Mouse (Mus musculus): ENCODE results near the gene Coro1b. TPM values are rescaled to one million over a fixed set of nuclear protein-coding genes. Genes with fewer than 3 reads are reported as not detected.
"Not testable (repeated sequence)": the region's sequence is repeated elsewhere in the genome, so short reads cannot be mapped to it uniquely, and the experiment has no call there.

The Coro1b gene
- polyA plus RNA-seq, 1 experiment from 2014 or later, result 143 TPM

DNA sequence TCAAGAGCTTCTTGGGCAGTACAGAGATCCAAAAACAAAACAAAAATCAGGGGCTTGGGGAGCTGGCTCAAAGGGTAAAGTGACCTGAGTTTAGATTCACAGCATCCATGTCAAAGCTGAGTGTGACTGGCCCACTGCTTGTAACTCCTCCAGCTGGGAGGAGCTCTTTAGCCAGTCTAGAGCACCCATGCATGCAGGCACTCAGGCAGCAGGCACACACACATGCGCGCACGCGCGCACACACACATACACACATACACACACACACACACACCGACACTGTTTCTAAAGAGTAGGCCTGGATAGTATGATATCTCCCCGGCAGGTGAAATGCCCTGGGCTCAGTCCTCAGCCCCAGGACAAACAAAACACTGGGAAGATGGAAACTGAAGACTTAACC, 31.4 kb upstream of the Coro1b start:
- no peak overlapping the region for H3K4me2 ChIP-seq (ENCODE audit: low read length)
- H3K27me3 ChIP-seq (replicated peaks; ENCODE audit: control insufficient read depth, insufficient read depth, low read length), result no peaks in the 10 kb centered on the region
- no peak for ATAC-seq
- H3K4me3 ChIP-seq (replicated peaks; ENCODE audit: low read length), result no peak overlapping the region
- peaks cover 16% of the 10 kb centered on the region for H3K36me3 ChIP-seq (ENCODE audit: control insufficient read depth, insufficient read depth)
- 96% methylated on average over 7 of the region's 7 CpGs for WGBS
- no peak overlapping the region for H3K27ac ChIP-seq (ENCODE audit: low read length)
- H3K9ac ChIP-seq (replicated peaks; ENCODE audit: low read depth, low read length), result no peak overlapping the region
- no peaks in the 10 kb centered on the region for H3K9me3 ChIP-seq (ENCODE audit: control insufficient read depth, low read length)
- peaks cover 5% of the 10 kb centered on the region; the same call in 1 of the 2 replicates for H3K4me1 ChIP-seq (replicated peaks; ENCODE audit: control insufficient read depth, insufficient read depth, low read length)

DNA sequence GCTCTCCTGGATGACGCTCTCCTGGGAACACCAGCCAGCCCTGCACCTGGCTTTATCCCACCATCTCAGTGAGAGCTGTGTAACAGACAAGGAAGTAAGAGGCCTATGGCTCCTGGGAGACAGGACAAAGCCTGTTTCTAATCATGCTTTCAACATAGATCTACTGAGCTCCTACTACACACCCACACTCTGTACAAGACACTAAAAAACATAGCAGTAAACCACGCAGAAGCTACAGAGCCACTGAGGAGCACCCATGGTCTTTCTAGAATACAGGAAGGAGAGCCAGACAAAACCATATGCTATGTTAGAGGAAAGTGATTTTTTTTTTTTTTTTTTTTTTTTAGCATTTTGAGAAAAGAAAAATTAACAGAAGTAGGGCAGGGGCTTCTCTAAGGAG, 30.1 kb upstream of the Coro1b start:
- 93% methylated on average over 2 of the region's 2 CpGs for WGBS
- no peak overlapping the region for H3K4me2 ChIP-seq (ENCODE audit: low read length)
- H3K4me1 ChIP-seq (replicated peaks; ENCODE audit: control insufficient read depth, insufficient read depth, low read length), result peaks cover 5% of the 10 kb centered on the region; the same call in 1 of the 2 replicates
- no peak overlapping the region for H3K9ac ChIP-seq (replicated peaks; ENCODE audit: low read depth, low read length)
- peaks cover 14% of the 10 kb centered on the region for H3K36me3 ChIP-seq (ENCODE audit: control insufficient read depth, insufficient read depth)
- ATAC-seq, result no peak
- no peaks in the 10 kb centered on the region for H3K27me3 ChIP-seq (replicated peaks; ENCODE audit: control insufficient read depth, insufficient read depth, low read length)
- H3K9me3 ChIP-seq (ENCODE audit: control insufficient read depth, low read length), result no peaks in the 10 kb centered on the region
- no peak overlapping the region for H3K27ac ChIP-seq (ENCODE audit: low read length)
- no peak overlapping the region for H3K4me3 ChIP-seq (replicated peaks; ENCODE audit: low read length)

DNA sequence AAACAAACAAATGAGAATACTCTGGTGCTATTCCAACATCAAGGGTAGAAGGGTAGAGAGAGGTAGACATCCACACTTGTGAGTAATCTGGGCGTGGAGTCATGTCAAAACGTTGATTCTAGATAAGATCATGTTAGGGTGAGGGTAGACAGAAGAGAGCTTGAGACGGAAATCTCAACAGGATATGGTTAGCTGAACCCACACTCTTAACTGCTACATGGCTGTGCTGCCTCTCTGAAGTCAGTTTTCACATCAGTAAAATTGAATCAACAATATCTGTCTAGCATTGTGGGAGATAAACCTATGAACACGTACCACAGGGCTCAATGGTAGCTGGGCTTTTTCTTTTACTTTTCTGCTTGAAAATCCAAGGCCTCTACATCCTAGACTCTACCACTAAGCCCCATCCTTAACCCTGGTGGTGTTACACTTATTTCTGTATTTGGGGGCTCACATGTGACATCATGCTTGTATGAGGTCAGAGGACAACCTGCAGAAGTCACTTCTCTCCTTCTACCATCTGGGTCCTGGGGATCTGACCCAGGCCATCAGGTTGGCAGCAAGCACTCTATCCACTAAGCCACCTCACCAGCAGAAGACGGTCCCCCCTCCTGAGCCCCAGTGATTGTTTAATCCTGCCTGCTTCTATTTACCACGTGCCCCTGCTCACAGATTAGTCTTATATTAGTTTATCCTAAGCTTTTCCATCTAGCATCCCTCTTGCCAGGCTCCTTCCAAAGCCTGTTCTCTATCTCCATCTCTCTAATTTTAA, 28.5 kb upstream of the Coro1b start:
- Histone ChIP-seq H3K9me3 (ENCODE audit: control insufficient read depth, low read length) (no peaks in the 10 kb centered on the region), H3K4me3 (replicated peaks; ENCODE audit: low read length) (no peak overlapping the region), H3K27me3 (replicated peaks; ENCODE audit: control insufficient read depth, insufficient read depth, low read length) (no peaks in the 10 kb centered on the region), H3K9ac (replicated peaks; ENCODE audit: low read depth, low read length) (no peak overlapping the region), H3K27ac (ENCODE audit: low read length) (no peak overlapping the region), H3K4me2 (ENCODE audit: low read length) (no peak overlapping the region; the same call in 1 of the 2 replicates), H3K4me1 (replicated peaks; ENCODE audit: control insufficient read depth, insufficient read depth, low read length) (peaks cover 5% of the 10 kb centered on the region; the same call in 1 of the 2 replicates), H3K36me3 (ENCODE audit: control insufficient read depth, insufficient read depth) (peaks cover 7% of the 10 kb centered on the region)
- WGBS, result 90% methylated on average over 6 of the region's 6 CpGs
- no peak for ATAC-seq

DNA sequence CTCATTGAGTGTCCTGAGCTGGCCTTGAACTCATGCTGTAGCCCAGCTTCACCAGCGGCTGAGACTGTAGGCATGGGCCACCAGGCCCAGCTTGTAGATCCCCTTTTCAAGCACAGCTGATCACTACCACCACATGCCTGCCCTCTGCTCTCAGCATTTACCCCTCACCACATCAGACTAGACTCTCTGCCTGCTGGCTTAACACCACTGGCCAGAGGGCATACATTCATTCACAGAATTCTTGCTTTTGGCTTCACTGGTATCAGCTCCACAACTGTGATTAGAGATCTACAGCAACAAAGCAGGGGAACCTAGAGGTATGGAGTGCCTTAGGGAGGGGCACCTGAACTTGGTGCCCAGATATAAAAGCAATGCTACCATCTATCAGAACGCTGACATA, 27.9 kb upstream of the Coro1b start:
- no peak overlapping the region for H3K9ac ChIP-seq (replicated peaks; ENCODE audit: low read depth, low read length)
- ATAC-seq, result no peak
- H3K27ac ChIP-seq (ENCODE audit: low read length), result no peak overlapping the region
- 95% methylated on average over 2 of the region's 2 CpGs for WGBS
- peak overlapping the region; percentile 58 for H3K4me3 ChIP-seq (replicated peaks; ENCODE audit: low read length)
- peak overlapping the region; percentile 56 for H3K4me2 ChIP-seq (ENCODE audit: low read length)
- H3K4me1 ChIP-seq (replicated peaks; ENCODE audit: control insufficient read depth, insufficient read depth, low read length), result peaks cover 7% of the 10 kb centered on the region
- H3K36me3 ChIP-seq (ENCODE audit: control insufficient read depth, insufficient read depth), result peaks cover 5% of the 10 kb centered on the region
- no peaks in the 10 kb centered on the region for H3K9me3 ChIP-seq (ENCODE audit: control insufficient read depth, low read length)
- H3K27me3 ChIP-seq (replicated peaks; ENCODE audit: control insufficient read depth, insufficient read depth, low read length), result no peaks in the 10 kb centered on the region

DNA sequence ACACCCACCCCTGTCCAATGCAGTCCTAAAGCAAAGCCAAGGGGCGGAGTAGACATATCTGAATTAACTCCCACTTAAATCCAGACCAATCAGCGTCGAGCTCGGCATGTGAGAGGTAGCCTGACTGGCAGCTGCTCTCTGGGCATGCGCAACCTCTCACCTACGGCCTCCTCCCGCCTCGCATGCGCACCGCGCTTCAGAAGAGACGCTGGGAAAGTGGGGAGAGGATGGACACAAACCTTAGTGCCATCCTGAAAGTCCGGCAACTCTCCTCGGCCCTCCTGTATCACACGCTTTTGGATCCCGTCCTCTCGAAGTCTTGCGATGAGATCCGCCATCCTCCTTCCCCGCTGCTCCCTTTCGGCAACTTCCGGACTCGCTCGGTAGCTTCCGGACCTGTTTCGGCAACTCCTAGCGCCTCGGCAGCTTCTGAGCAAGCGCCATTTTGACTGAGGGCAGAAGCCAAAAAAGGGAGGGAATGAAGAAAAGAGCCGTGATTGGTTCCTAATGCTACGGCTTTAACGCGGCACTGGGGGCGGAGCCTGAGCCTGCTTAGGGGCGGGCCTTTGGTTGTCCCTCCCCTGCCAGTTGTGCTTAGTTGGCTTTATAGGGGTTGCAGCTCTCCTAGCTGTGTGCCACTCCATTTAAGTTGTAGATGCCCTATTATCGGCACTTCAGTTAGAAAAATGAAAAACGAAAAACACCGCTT, 27.2 kb upstream of the Coro1b start:
- peaks cover 7% of the 10 kb centered on the region for H3K4me1 ChIP-seq (replicated peaks; ENCODE audit: control insufficient read depth, insufficient read depth, low read length)
- peak overlapping the region; percentile 84 for H3K27ac ChIP-seq (ENCODE audit: low read length)
- H3K27me3 ChIP-seq (replicated peaks; ENCODE audit: control insufficient read depth, insufficient read depth, low read length), result no peaks in the 10 kb centered on the region
- no peaks in the 10 kb centered on the region for H3K9me3 ChIP-seq (ENCODE audit: control insufficient read depth, low read length)
- peak; percentile 80 for ATAC-seq
- H3K4me3 ChIP-seq (replicated peaks; ENCODE audit: low read length), result peak overlapping the region; percentile 58
- 2% methylated on average over 38 of the region's 38 CpGs for WGBS
- peak overlapping the region; percentile 56 for H3K4me2 ChIP-seq (ENCODE audit: low read length)
- no peaks in the 10 kb centered on the region for H3K36me3 ChIP-seq (ENCODE audit: control insufficient read depth, insufficient read depth)
- H3K9ac ChIP-seq (replicated peaks; ENCODE audit: low read depth, low read length), result peak overlapping the region; percentile 68

DNA sequence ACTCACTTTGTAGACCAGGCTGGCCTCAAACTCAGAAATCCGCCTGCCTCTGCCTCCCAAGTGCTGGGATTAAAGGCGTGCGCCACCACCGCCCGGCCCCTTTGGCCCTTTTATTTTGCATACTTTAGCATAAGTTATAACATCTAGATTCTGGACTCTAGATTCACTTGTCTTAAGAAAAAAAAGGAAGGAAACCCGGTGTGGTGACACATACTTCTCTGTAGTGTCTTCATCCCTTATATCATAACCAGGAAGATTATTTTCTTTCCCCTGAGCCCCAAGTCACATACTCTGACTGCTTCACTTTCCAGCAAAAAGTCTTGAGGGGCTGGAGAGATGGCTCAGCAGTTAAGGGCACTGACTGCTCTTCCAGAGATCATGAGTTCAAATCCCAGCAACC, 26.5 kb upstream of the Coro1b start:
- Histone ChIP-seq H3K4me1 (replicated peaks; ENCODE audit: control insufficient read depth, insufficient read depth, low read length) (peaks cover 14% of the 10 kb centered on the region), H3K4me2 (ENCODE audit: low read length) (peak overlapping the region; percentile 6; the same call in 1 of the 2 replicates)
- H3K4me3 ChIP-seq (replicated peaks; ENCODE audit: low read length); H3K27me3 ChIP-seq (replicated peaks; ENCODE audit: control insufficient read depth, insufficient read depth, low read length); ATAC-seq; H3K36me3 ChIP-seq (ENCODE audit: control insufficient read depth, insufficient read depth); H3K9me3 ChIP-seq (ENCODE audit: control insufficient read depth, low read length); H3K9ac ChIP-seq (replicated peaks; ENCODE audit: low read depth, low read length); H3K27ac ChIP-seq (ENCODE audit: low read length): not testable (repeated sequence)
- WGBS, result 62% methylated on average over 6 of the region's 6 CpGs

DNA sequence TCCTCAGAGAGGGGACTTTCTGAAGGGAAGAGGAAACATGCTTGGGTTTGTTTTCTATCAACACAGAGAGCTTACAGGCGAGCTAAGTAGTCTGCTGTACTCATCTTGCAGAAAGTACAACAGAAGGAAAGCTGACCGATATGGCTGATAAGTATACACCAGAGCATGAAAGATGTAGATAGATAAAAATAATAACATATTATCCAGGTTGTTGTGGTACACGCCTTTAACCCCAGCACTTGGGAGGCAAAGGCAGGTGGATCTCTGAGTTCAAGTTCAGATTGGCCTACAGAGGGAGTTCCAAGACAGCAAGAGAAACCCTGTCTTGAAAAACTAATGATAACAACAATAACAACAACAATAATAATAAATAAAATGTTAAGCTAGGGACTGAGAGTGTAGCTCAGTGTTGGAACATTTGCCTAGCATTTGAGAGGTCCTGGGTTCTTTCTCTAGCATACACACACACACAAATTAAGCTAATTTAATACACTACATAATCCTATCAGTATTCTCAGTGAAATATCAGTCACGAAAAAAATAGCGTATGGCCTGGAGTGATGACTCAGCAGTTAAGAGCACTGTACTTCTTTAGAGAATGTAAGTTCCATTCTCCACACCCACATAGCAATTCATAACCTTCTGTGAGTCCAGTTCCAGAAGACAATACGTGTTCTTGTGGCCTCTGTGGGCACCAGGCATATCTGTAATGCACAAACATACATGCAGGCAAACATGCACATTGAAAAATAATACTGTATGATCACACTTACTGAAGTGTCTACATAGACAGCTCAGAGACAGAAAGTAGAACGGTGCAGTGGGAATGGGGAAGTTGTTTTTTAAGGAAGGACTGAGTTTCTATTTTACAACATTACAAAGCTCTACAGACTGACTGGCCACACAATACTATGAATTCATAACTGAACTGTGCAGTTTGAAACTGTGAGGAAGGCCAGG, 25.7 kb upstream of the Coro1b start:
- no peaks in the 10 kb centered on the region; the same call in 1 of the 2 replicates for H3K36me3 ChIP-seq (ENCODE audit: control insufficient read depth, insufficient read depth)
- no peaks in the 10 kb centered on the region for H3K9me3 ChIP-seq (ENCODE audit: control insufficient read depth, low read length)
- no peak overlapping the region for H3K9ac ChIP-seq (replicated peaks; ENCODE audit: low read depth, low read length)
- H3K4me1 ChIP-seq (replicated peaks; ENCODE audit: control insufficient read depth, insufficient read depth, low read length), result peaks cover 18% of the 10 kb centered on the region
- H3K27me3 ChIP-seq (replicated peaks; ENCODE audit: control insufficient read depth, insufficient read depth, low read length), result no peaks in the 10 kb centered on the region
- H3K4me2 ChIP-seq (ENCODE audit: low read length), result no peak overlapping the region
- no peak overlapping the region for H3K27ac ChIP-seq (ENCODE audit: low read length)
- ATAC-seq, result no peak
- WGBS, result 84% methylated on average over 7 of the region's 7 CpGs
- H3K4me3 ChIP-seq (replicated peaks; ENCODE audit: low read length), result no peak overlapping the region

DNA sequence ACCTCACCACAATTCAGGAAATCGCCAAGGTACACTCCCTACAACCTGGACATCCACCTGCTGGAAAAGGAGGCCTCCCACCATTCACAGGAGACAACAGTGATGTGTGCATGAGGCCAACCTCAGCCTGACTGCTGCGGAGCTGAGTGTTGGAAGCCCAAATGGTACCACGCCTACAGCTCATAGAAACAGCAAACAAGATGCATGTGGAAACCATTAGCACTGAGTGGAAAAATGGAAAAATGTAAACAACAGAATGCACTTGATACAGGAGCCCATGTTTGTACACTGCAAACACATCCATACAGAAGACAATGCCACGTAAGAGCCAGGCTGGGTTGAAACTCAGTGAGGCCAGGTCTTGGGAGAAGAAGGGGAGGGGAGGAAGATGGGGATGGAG, 24.0 kb upstream of the Coro1b start:
- ATAC-seq, result no peak
- Histone ChIP-seq H3K4me2 (ENCODE audit: low read length) (no peak overlapping the region), H3K27ac (ENCODE audit: low read length) (no peak overlapping the region), H3K27me3 (replicated peaks; ENCODE audit: control insufficient read depth, insufficient read depth, low read length) (no peaks in the 10 kb centered on the region), H3K36me3 (ENCODE audit: control insufficient read depth, insufficient read depth) (peaks cover 5% of the 10 kb centered on the region; the same call in 1 of the 2 replicates), H3K4me3 (replicated peaks; ENCODE audit: low read length) (no peak overlapping the region), H3K9me3 (ENCODE audit: control insufficient read depth, low read length) (no peaks in the 10 kb centered on the region), H3K9ac (replicated peaks; ENCODE audit: low read depth, low read length) (no peak overlapping the region), H3K4me1 (replicated peaks; ENCODE audit: control insufficient read depth, insufficient read depth, low read length) (peaks cover 18% of the 10 kb centered on the region)
- WGBS, result 89% methylated on average over 4 of the region's 4 CpGs

DNA sequence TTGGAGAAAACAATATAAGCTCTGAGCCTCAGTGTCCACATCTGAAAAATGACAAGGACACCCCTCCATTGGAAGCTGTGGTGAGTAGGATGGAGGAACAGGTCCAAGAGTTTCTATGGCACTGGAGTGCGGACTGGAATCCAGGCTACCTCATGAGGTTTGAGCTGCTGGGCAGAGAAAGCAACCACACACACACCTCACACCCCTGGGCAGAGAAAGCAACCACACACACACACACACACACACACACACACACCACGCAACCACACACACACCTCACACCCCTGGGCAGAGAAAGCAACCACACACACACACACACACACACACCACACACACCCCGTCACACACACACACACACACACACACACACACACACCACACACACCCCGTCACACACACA, 23.2 kb upstream of the Coro1b start:
- Histone ChIP-seq H3K4me3 (replicated peaks; ENCODE audit: low read length) (peak overlapping the region; percentile 75), H3K9ac (replicated peaks; ENCODE audit: low read depth, low read length) (peak overlapping the region; percentile 78), H3K4me2 (ENCODE audit: low read length) (peak overlapping the region; percentile 68), H3K4me1 (replicated peaks; ENCODE audit: control insufficient read depth, insufficient read depth, low read length) (peaks cover 18% of the 10 kb centered on the region)
- WGBS, result 18% methylated on average over 3 of the region's 4 CpGs
- H3K9me3 ChIP-seq (ENCODE audit: control insufficient read depth, low read length); H3K27me3 ChIP-seq (replicated peaks; ENCODE audit: control insufficient read depth, insufficient read depth, low read length); H3K27ac ChIP-seq (ENCODE audit: low read length); H3K36me3 ChIP-seq (ENCODE audit: control insufficient read depth, insufficient read depth): not testable (repeated sequence)
- ATAC-seq, result peak; percentile 6
